In genomic region chr9:48723025-48723424, GRCm38 (mm10) we compare ENCODE assay signal across 11 mouse cellular contexts.
A peak's percentile ranks its signal among the peaks of the same experiment; 100 is the strongest.
DNase-seq lines count a peak whose midpoint lies in the region; ATAC-seq and TF ChIP-seq lines count a peak whose summit lies in the region.
"Had no signal": no experiment of that assay in that cellular context is flagged by ENCODE, and none has a peak within 500 bp of the region (broad histone marks: within the 10 kb centered on the region; RNA-seq: fewer than 3 reads in every experiment).

No protein-coding gene starts in this region.

- no peak overlapping the region for H3K4me2 ChIP-seq in heart, embryonic 12.5 days
- H3K4me2 ChIP-seq in lung, embryonic 16.5 days (ENCODE audit: low read depth, low read length) = no peak overlapping the region
- H3K4me2 ChIP-seq in intestine, embryonic 15.5 days (replicated peaks) = no peak overlapping the region
- H3K4me2 ChIP-seq: limb, embryonic 12.5 days had no signal

- peak overlapping the region; percentile 35; the same call in 1 of the 2 replicates for H3K27ac ChIP-seq in heart, embryonic 12.5 days (ENCODE audit: poor library complexity, severe bottlenecking)
- peak overlapping the region; percentile 97 for H3K27ac ChIP-seq in lung, embryonic 16.5 days (ENCODE audit: low read length)
- H3K27ac ChIP-seq in intestine, embryonic 15.5 days = peak overlapping the region; percentile 9; the same call in 1 of the 2 replicates
- H3K27ac ChIP-seq in small intestine, adult 2 months (ENCODE audit: insufficient read depth, low read depth, low read length) = peak overlapping the region; percentile 71
- H3K27ac ChIP-seq: limb, embryonic 12.5 days had no signal

- DNase-seq in heart, postnatal 14 days = no peak
- DNase-seq in lung, postnatal 25 days (ENCODE audit: low spot score) = no peak
- DNase-seq in left cerebral cortex, adult 9 months (ENCODE audit: low spot score in 2 of 2) = no peak
- no peak for DNase-seq in urinary bladder, postnatal 14 days (ENCODE audit: low spot score)
- DNase-seq: thymus, postnatal 4 days had no signal

- H3K4me1 ChIP-seq in heart, embryonic 12.5 days (replicated peaks) = peaks cover 25% of the 10 kb centered on the region
- peaks cover 25% of the 10 kb centered on the region for H3K4me1 ChIP-seq in lung, embryonic 16.5 days (replicated peaks; ENCODE audit: control insufficient read depth, insufficient read depth, low read length)
- H3K4me1 ChIP-seq in intestine, embryonic 15.5 days (replicated peaks) = peaks cover 10% of the 10 kb centered on the region
- peaks cover 11% of the 10 kb centered on the region; the same call in 1 of the 2 replicates for H3K4me1 ChIP-seq in small intestine, adult 2 months (ENCODE audit: control insufficient read depth, insufficient read depth, insufficient read length, low read length)

- no peaks in the 10 kb centered on the region for H3K36me3 ChIP-seq in heart, embryonic 12.5 days
- H3K36me3 ChIP-seq in lung, embryonic 16.5 days (ENCODE audit: control insufficient read depth, insufficient read depth, low read length) = no peaks in the 10 kb centered on the region
- no peaks in the 10 kb centered on the region for H3K36me3 ChIP-seq in intestine, embryonic 15.5 days
- no peaks in the 10 kb centered on the region for H3K36me3 ChIP-seq in small intestine, adult 2 months (ENCODE audit: control insufficient read depth, insufficient read depth, low read length)
- H3K36me3 ChIP-seq: limb, embryonic 12.5 days had no signal

- TF ChIP-seq POLR2A in small intestine, adult 2 months (IDR thresholded peaks at IDR 0.05; ENCODE audit: low read depth, low read length) = no peak

- no peak overlapping the region for H3K4me3 ChIP-seq in heart, embryonic 12.5 days
- no peak overlapping the region for H3K4me3 ChIP-seq in lung, embryonic 16.5 days (ENCODE audit: low read length)
- no peak overlapping the region for H3K4me3 ChIP-seq in intestine, embryonic 15.5 days (replicated peaks)
- H3K4me3 ChIP-seq in small intestine, adult 2 months (ENCODE audit: low read depth, low read length) = no peak overlapping the region
- H3K4me3 ChIP-seq: limb, embryonic 12.5 days had no signal

- no peak for TF ChIP-seq CTCF in small intestine, adult 2 months (IDR thresholded peaks at IDR 0.05; ENCODE audit: extremely low read depth, insufficient read length, insufficient replicate concordance, low read depth, low read length)

- H3K27me3 ChIP-seq in heart, embryonic 12.5 days (replicated peaks) = no peaks in the 10 kb centered on the region
- no peaks in the 10 kb centered on the region for H3K27me3 ChIP-seq in lung, embryonic 16.5 days (ENCODE audit: control insufficient read depth, insufficient read depth, low read depth, low read length)
- no peaks in the 10 kb centered on the region for H3K27me3 ChIP-seq in intestine, embryonic 15.5 days (replicated peaks)
- no peaks in the 10 kb centered on the region for H3K27me3 ChIP-seq in small intestine, adult 2 months (ENCODE audit: control insufficient read depth, insufficient read depth, low read length)

- no peak for ATAC-seq in heart, embryonic 12.5 days (ENCODE audit: insufficient number of reproducible peaks, low FRiP score)
- ATAC-seq in lung, embryonic 16.5 days (ENCODE audit: low read depth) = peak; percentile 19
- ATAC-seq in intestine, embryonic 15.5 days = no peak
- ATAC-seq: CD4-positive, CD25-positive, alpha-beta regulatory T cell, adult 4 months had no signal

- no peaks in the 10 kb centered on the region for H3K9me3 ChIP-seq in heart, embryonic 12.5 days (replicated peaks)
- H3K9me3 ChIP-seq in lung, embryonic 16.5 days (ENCODE audit: control insufficient read depth, low read length) = no peaks in the 10 kb centered on the region
- no peaks in the 10 kb centered on the region for H3K9me3 ChIP-seq in intestine, embryonic 15.5 days
- H3K9me3 ChIP-seq: limb, embryonic 12.5 days had no signal

- intact Hi-C loops in heart, postnatal 14 days (cut with DNase I) = loop anchor here (1.0 to 5.0 kb wide), 3 partner anchors 14 to 114 kb away; partner anchors contain the start of gene Zbtb16

- WGBS in heart, embryonic 12.5 days = 19% methylated on average over 3 of the region's 3 CpGs
- 13% methylated on average over 3 of the region's 3 CpGs for WGBS in lung, embryonic 16.5 days
- whole genome bisulfite sequencing in intestine, embryonic 15.5 days = 41% methylated on average over 3 of the region's 3 CpGs
- 24% methylated on average over 3 of the region's 3 CpGs for WGBS in small intestine, adult 2 months

- no peak overlapping the region for H3K9ac ChIP-seq in heart, embryonic 12.5 days
- peak overlapping the region; percentile 27; the same call in 1 of the 2 replicates for H3K9ac ChIP-seq in lung, embryonic 16.5 days (ENCODE audit: low read length)
- H3K9ac ChIP-seq in intestine, embryonic 15.5 days = no peak overlapping the region
- H3K9ac ChIP-seq: limb, embryonic 12.5 days had no signal

Comparison
In these comparisons a context has a peak if more than half of its experiments do, and no peak if none do; other contexts are left out.
1. H3K27ac ChIP-seq: peak in every context shown above with its lines; median percentile 97 in lung, embryonic 16.5 days; 71 in small intestine, adult 2 months; 35 in heart, embryonic 12.5 days; 9 in intestine, embryonic 15.5 days.